Mouse (Mus musculus): ENCODE measurements around the gene Nlk.
A peak's percentile ranks its signal among the peaks of the same experiment; 100 is the strongest.

GRCm38 (mm10) chr11:78522481-78522997 lies 174.6 kb downstream of the Nlk start:
- TF ChIP-seq CTCF (IDR thresholded peaks at IDR 0.05; ENCODE audit: low read depth, low read length), result peak; percentile 36; the same call in 1 of the 2 replicates
- TF ChIP-seq POLR2A (IDR thresholded peaks at IDR 0.05; ENCODE audit: extremely low read depth, insufficient read depth, low read length), result no peak

All from liver, adult 2 months (tissue).